Mouse (Mus musculus) forebrain, embryonic 16.5 days (tissue): ENCODE measurements around the gene Babam2. TPM values are rescaled to one million over a fixed set of nuclear protein-coding genes. Genes with fewer than 3 reads are reported as not detected.

Experiments
- ATAC-seq: fragments of 200-750 bp; cut with Nextera tagmentation; 2 replicates; pipeline ENCODE4 v1.8.0; 2017; ENCODE audit warnings: mild to moderate bottlenecking, moderate library complexity
- H3K27ac ChIP-seq: fragments of 300-500 bp; sonication (generic); 2 replicates; pipeline ENCODE4 v1.5.1; 2014; ENCODE audit warnings: low read length, control low read depth
- H3K27me3 ChIP-seq: fragments of 300-500 bp; sonication (generic); replicated peaks from 2 replicates; pipeline ENCODE4 v1.6.1; 2014; ENCODE audit warnings: low read length; ENCODE audit not compliant: control insufficient read depth, insufficient read depth
- H3K36me3 ChIP-seq: fragments of 300-500 bp; sonication (generic); 2 replicates; pipeline ENCODE4 v1.6.1; 2014; ENCODE audit not compliant: control insufficient read depth, insufficient read depth
- H3K4me1 ChIP-seq: fragments of 300-500 bp; sonication (generic); replicated peaks from 2 replicates; pipeline ENCODE4 v1.6.1; 2014; ENCODE audit warnings: low read length; ENCODE audit not compliant: control insufficient read depth, insufficient read depth
- H3K4me2 ChIP-seq: fragments of 300-500 bp; sonication (generic); 2 replicates; pipeline ENCODE4 v1.6.1; 2014; ENCODE audit warnings: mild to moderate bottlenecking, low read length, control low read depth
- H3K4me3 ChIP-seq: fragments of 300-500 bp; sonication (generic); replicated peaks from 2 replicates; pipeline ENCODE4 v1.5.1; 2014; ENCODE audit warnings: mild to moderate bottlenecking, low read length, control low read depth
- H3K9ac ChIP-seq: fragments of 300-500 bp; sonication (generic); replicated peaks from 2 replicates; pipeline ENCODE4 v1.6.1; 2014; ENCODE audit warnings: low read depth, low read length, control low read depth
- H3K9me3 ChIP-seq: fragments of 300-500 bp; sonication (generic); 2 replicates; pipeline ENCODE4 v1.6.1; 2016; ENCODE audit warnings: low read length; ENCODE audit not compliant: control insufficient read depth
- WGBS: fragments of 180-500 bp; shearing (Covaris S2); extraction: QIAGEN DNeasy Blood & Tissue Kit; methylation state at CpG from one replicate; pipeline ENCODE4 v1.1.7; 2014; 5-methylcytosine and 5-hydroxymethylcytosine counted together
- polyA plus RNA-seq: library from polyadenylated mRNA; unstranded; fragments of >200 nt; fragmentation: Nextera tagmentation; extraction: Ambion mirVana; gene quantifications from 2 replicates; pipeline ENCODE4 v1.2.1, GENCODE M21; 2015

Babam2 gene
- polyA plus RNA-seq, 1 experiment from 2014 or later, result 53.5 TPM

DNA sequence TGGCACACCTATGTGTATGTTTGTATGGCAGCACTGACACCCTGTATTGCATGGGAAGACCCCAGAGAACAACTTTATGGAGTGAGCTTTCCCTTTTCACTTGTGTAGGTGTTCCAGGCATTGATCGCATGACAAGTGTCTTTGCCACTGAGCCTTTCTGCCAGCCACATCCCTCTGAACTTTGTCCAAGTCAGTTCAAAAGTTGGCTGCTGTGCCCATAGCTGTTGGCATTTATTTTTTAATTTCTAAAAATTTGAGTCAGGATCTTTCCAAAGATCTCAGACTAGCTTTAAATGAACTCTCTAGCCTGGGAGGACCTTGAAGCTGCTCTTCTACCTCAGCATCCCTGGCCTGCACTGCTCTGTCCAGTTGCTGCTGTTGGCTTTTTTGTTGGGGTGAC lies 44.4 kb downstream of the Babam2 start:
- Histone ChIP-seq H3K27me3 (no peaks in the 10 kb centered on the region), H3K4me3 (no peak overlapping the region), H3K9me3 (no peaks in the 10 kb centered on the region), H3K9ac (no peak overlapping the region), H3K27ac (no peak overlapping the region), H3K4me1 (no peaks in the 10 kb centered on the region), H3K4me2 (no peak overlapping the region), H3K36me3 (no peaks in the 10 kb centered on the region)
- ATAC-seq, result no peak
- WGBS, result 86% methylated on average over 1 of the region's 1 CpGs

- Histone ChIP-seq H3K27me3 (no peaks in the 10 kb centered on the region), H3K4me3 (no peak overlapping the region), H3K27ac (no peak overlapping the region), H3K9ac (no peak overlapping the region), H3K4me2 (no peak overlapping the region), H3K9me3 (no peaks in the 10 kb centered on the region), H3K36me3 (no peaks in the 10 kb centered on the region), H3K4me1 (no peaks in the 10 kb centered on the region)
- 34% methylated on average over 4 of the region's 4 CpGs for WGBS
- ATAC-seq, result no peak
These were observed 45.1 kb downstream of the Babam2 start for GRCm38 (mm10) chr5:31742521-31743031.

DNA sequence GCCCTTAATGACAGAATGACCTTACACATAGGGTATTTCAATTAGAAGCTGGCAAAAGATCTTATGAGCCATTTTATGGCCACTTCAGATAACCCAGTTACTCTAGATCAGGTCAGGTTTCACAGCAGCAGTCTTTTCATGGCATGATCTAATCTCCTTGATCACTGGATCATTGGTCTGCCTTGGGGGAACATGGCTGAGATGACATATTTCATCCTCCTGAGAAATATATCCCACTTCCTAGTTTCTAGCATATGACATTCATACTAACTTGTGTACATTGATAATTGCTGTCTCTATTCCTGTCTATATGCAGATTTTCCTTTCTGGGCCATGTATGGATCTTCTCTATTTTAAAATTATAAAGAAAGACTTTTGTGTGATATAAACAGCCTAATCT lies 51.9 kb downstream of the Babam2 start:
- Histone ChIP-seq H3K4me1 (peaks cover 15% of the 10 kb centered on the region), H3K9ac (no peak overlapping the region), H3K36me3 (no peaks in the 10 kb centered on the region), H3K27me3 (no peaks in the 10 kb centered on the region), H3K4me3 (no peak overlapping the region), H3K27ac (no peak overlapping the region), H3K9me3 (no peaks in the 10 kb centered on the region), H3K4me2 (no peak overlapping the region)
- no peak for ATAC-seq

GRCm38 (mm10) chr5:31750231-31750925 lies 52.9 kb downstream of the Babam2 start:
- WGBS, result 42% methylated on average over 9 of the region's 9 CpGs
- H3K4me2 ChIP-seq, result no peak overlapping the region
- H3K27me3 ChIP-seq, result no peaks in the 10 kb centered on the region
- no peaks in the 10 kb centered on the region for H3K36me3 ChIP-seq
- no peak overlapping the region for H3K9ac ChIP-seq
- no peaks in the 10 kb centered on the region for H3K9me3 ChIP-seq
- peaks cover 15% of the 10 kb centered on the region for H3K4me1 ChIP-seq
- peak; percentile 72 for ATAC-seq
- no peak overlapping the region for H3K27ac ChIP-seq
- no peak overlapping the region for H3K4me3 ChIP-seq

DNA sequence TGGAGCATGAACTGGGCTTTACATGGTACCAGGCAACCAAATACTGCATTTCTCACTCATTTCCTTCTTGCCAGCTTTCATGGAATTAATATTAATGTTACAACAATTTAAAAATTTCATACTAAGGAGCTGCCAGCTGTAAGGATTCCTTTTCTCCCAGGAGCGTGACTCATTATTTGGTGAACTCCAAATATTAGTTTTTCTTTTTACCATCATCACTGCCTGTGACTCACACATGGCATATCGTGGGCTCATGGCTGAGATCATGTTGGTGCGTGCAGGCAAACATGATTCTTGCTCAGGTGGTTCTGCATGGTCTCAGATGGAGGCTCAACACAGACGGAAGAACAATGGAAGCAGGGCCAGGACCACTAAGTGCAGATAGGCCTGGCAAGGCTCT lies 53.5 kb downstream of the Babam2 start:
- Histone ChIP-seq H3K9me3 (no peaks in the 10 kb centered on the region), H3K4me1 (peaks cover 15% of the 10 kb centered on the region), H3K27ac (no peak overlapping the region), H3K27me3 (no peaks in the 10 kb centered on the region), H3K9ac (no peak overlapping the region), H3K36me3 (no peaks in the 10 kb centered on the region), H3K4me3 (no peak overlapping the region), H3K4me2 (no peak overlapping the region)
- WGBS, result 81% methylated on average over 4 of the region's 4 CpGs
- ATAC-seq, result no peak

DNA sequence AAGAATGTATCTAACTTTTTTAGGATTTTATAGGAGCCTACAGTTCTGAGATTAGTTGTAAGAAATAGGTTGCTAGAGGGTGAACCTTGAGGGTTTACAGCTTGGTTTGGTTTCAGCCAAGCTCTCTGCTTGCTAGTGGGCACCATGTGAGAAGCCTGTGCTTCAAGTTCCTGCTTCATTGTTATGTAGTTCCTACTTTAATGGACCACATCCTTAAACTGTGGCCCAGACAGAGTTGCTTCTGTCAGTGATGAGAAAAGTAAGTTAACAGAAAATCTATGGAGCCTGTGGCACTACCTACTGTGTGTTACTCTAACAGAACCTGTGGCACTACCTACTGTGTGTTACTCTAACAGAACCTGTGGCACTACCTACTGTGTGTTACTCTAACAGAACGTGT lies 57.1 kb downstream of the Babam2 start:
- Histone ChIP-seq H3K4me1 (peaks cover 15% of the 10 kb centered on the region), H3K4me3 (no peak overlapping the region), H3K9ac (no peak overlapping the region), H3K36me3 (no peaks in the 10 kb centered on the region), H3K4me2 (no peak overlapping the region), H3K27ac (no peak overlapping the region), H3K27me3 (no peaks in the 10 kb centered on the region), H3K9me3 (no peaks in the 10 kb centered on the region)
- WGBS, result 91% methylated on average over 1 of the region's 1 CpGs
- ATAC-seq, result no peak

DNA sequence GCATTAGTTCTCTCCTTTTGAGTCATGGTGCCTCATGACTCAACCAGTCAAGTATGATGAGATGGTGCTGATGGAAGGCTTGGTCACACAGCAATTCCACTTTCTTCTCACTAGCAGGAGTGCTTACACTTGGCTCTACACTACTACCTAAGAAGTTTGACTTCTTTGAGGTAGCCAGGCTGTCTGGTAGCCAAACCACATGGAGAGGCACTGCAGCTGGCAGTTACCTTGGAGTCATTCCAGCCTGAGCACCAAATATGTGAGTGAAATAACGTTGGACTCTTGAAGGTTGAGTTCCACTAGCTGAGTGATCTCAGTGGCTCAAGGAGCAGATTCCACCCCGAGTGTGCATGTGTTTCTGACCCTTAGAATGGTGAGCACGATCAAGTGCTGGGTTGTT lies 57.8 kb downstream of the Babam2 start:
- H3K4me1 ChIP-seq, result peaks cover 13% of the 10 kb centered on the region
- no peak overlapping the region for H3K27ac ChIP-seq
- no peaks in the 10 kb centered on the region for H3K36me3 ChIP-seq
- no peak overlapping the region for H3K9ac ChIP-seq
- H3K4me3 ChIP-seq, result no peak overlapping the region
- H3K9me3 ChIP-seq, result no peaks in the 10 kb centered on the region
- no peak for ATAC-seq
- H3K27me3 ChIP-seq, result no peaks in the 10 kb centered on the region
- WGBS, result 90% methylated on average over 3 of the region's 3 CpGs
- no peak overlapping the region for H3K4me2 ChIP-seq

DNA sequence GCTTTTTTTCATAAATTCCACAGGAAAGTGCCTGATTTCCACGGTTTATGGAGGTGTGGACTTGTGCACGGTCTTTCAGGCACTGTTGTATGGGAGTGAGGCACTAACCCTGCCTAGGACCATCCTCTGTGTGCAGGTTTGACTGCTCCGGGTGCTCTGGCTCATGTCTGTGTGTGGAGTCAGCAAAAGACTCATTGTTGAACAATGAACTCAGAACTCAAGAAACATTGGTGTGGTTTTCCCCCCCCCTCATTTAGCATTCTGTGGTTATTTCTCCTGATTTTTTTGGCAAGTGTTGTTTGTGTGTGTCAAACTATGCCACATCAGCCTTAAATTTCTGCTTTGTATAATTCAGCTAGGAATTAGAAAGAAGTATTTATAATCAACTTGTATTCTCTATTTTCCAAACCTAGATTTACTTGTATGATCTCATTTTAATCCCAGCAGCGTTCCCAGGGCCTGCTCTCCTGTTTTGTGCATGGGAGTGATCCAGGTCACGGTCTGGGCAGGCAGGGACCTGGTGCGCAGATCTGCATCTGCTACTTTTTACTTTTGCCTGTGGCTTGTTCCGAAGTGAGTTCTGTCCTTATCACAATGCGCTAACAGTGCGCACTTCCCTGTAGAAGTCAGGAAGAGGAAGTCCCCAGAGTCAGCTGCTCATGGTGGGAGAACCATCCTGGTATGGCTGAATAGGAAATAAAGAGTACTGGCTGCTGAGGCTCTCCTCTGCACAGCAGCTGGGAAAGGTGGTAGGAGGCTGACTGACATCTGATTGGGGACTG lies 61.0 kb downstream of the Babam2 start:
- Histone ChIP-seq H3K4me1 (no peaks in the 10 kb centered on the region), H3K36me3 (no peaks in the 10 kb centered on the region), H3K9ac (no peak overlapping the region), H3K27ac (no peak overlapping the region), H3K9me3 (no peaks in the 10 kb centered on the region), H3K27me3 (no peaks in the 10 kb centered on the region), H3K4me3 (no peak overlapping the region), H3K4me2 (no peak overlapping the region)
- WGBS, result 88% methylated on average over 9 of the region's 9 CpGs
- no peak for ATAC-seq

DNA sequence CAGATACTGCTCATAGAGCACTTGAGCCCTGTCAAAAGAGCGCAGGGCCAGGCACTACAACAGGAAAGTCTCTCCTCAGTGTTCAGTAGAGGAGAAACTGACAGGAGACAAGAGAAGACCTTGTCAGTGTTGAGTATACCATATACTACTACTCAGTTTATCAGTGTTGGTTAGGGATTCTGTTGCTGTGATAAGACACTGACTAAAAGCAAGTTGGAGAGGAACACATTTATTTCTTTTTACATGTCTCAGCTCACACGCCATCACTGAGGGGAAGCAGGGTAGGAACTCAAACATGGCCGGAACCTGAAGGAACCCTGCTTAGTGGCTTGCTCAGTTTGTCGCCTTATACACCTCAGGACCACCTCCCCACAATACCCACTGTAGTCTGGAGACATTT lies 64.4 kb downstream of the Babam2 start:
- no peaks in the 10 kb centered on the region for H3K36me3 ChIP-seq
- no peak overlapping the region for H3K4me3 ChIP-seq
- no peak overlapping the region for H3K27ac ChIP-seq
- no peak overlapping the region for H3K9ac ChIP-seq
- no peaks in the 10 kb centered on the region for H3K9me3 ChIP-seq
- ATAC-seq, result no peak
- H3K4me2 ChIP-seq, result no peak overlapping the region
- H3K27me3 ChIP-seq, result no peaks in the 10 kb centered on the region
- H3K4me1 ChIP-seq, result no peaks in the 10 kb centered on the region
- 97% methylated on average over 4 of the region's 4 CpGs for WGBS
